In genomic region chr6:93411077-93411452, GRCm38 (mm10) we compare ENCODE assay signal across 17 mouse cellular contexts.
A peak's percentile ranks its signal among the peaks of the same experiment; 100 is the strongest.
DNase-seq lines count a peak whose midpoint lies in the region; ATAC-seq and TF ChIP-seq lines count a peak whose summit lies in the region.
"Had no signal": no experiment of that assay in that cellular context is flagged by ENCODE, and none has a peak within 500 bp of the region (broad histone marks: within the 10 kb centered on the region; RNA-seq: fewer than 3 reads in every experiment).

No protein-coding gene starts in this region.

- no peak overlapping the region for H3K27ac ChIP-seq in heart, adult 2 months
- H3K27ac ChIP-seq in kidney, postnatal 0 days = no peak overlapping the region
- no peak overlapping the region for H3K27ac ChIP-seq in kidney, embryonic 16.5 days (ENCODE audit: low read length)
- H3K27ac ChIP-seq in lung, postnatal 0 days (ENCODE audit: low read length) = no peak overlapping the region
- H3K27ac ChIP-seq in stomach, postnatal 0 days (replicated peaks) = no peak overlapping the region
- H3K27ac ChIP-seq: embryonic facial prominence, embryonic 10.5 days; heart, embryonic 15.5 days had no signal

- H3K36me3 ChIP-seq in heart, adult 2 months (ENCODE audit: control insufficient read depth, insufficient read depth, low read length) = no peaks in the 10 kb centered on the region
- no peaks in the 10 kb centered on the region for H3K36me3 ChIP-seq in kidney, postnatal 0 days (ENCODE audit: insufficient read depth, low read length)
- H3K36me3 ChIP-seq in kidney, embryonic 16.5 days (ENCODE audit: insufficient read depth, low read length) = no peaks in the 10 kb centered on the region
- no peaks in the 10 kb centered on the region for H3K36me3 ChIP-seq in lung, postnatal 0 days (ENCODE audit: insufficient read depth, low read length)
- H3K36me3 ChIP-seq in stomach, postnatal 0 days (ENCODE audit: control insufficient read depth, insufficient read depth, low read length) = no peaks in the 10 kb centered on the region
- H3K36me3 ChIP-seq: embryonic facial prominence, embryonic 10.5 days; heart, embryonic 15.5 days had no signal

- 0 out of 2 replicates have a peak, but pooled peaks have one; percentile 6 for TF ChIP-seq CTCF in heart, adult 2 months (IDR thresholded peaks at IDR 0.05)
- TF ChIP-seq CTCF in kidney, postnatal 0 days (IDR thresholded peaks at IDR 0.05; ENCODE audit: low read depth) = peak; percentile 49; the same call in 1 of the 2 replicates
- TF ChIP-seq CTCF in lung, postnatal 0 days (IDR thresholded peaks at IDR 0.05) = peak; percentile 43
- TF ChIP-seq CTCF in stomach, postnatal 0 days (IDR thresholded peaks at IDR 0.05; ENCODE audit: low read depth) = peak; percentile 35

- no peak overlapping the region for H3K4me3 ChIP-seq in heart, adult 2 months
- H3K4me3 ChIP-seq in kidney, postnatal 0 days (replicated peaks; ENCODE audit: low read depth, low read length) = no peak overlapping the region
- no peak overlapping the region for H3K4me3 ChIP-seq in kidney, embryonic 16.5 days (ENCODE audit: low read length)
- H3K4me3 ChIP-seq in lung, postnatal 0 days (ENCODE audit: low read depth, low read length) = no peak overlapping the region
- H3K4me3 ChIP-seq in stomach, postnatal 0 days (ENCODE audit: low read depth, low read length) = no peak overlapping the region
- H3K4me3 ChIP-seq: embryonic facial prominence, embryonic 10.5 days; heart, embryonic 15.5 days had no signal

- no peaks in the 10 kb centered on the region for H3K27me3 ChIP-seq in heart, adult 2 months (ENCODE audit: control insufficient read depth, insufficient read depth, low read length)
- H3K27me3 ChIP-seq in kidney, postnatal 0 days (ENCODE audit: insufficient read depth, low read length) = no peaks in the 10 kb centered on the region
- no peaks in the 10 kb centered on the region for H3K27me3 ChIP-seq in kidney, embryonic 16.5 days (ENCODE audit: insufficient read depth, low read length)
- H3K27me3 ChIP-seq in lung, postnatal 0 days (replicated peaks; ENCODE audit: insufficient read depth, low read length) = no peaks in the 10 kb centered on the region
- H3K27me3 ChIP-seq in stomach, postnatal 0 days (ENCODE audit: control insufficient read depth, insufficient read depth, low read length) = no peaks in the 10 kb centered on the region
- H3K27me3 ChIP-seq: heart, embryonic 15.5 days had no signal

- H3K4me2 ChIP-seq in kidney, postnatal 0 days (ENCODE audit: low read length) = no peak overlapping the region
- H3K4me2 ChIP-seq in kidney, embryonic 16.5 days (replicated peaks; ENCODE audit: low read depth, low read length) = no peak overlapping the region
- H3K4me2 ChIP-seq in lung, postnatal 0 days (replicated peaks; ENCODE audit: low read depth, low read length) = no peak overlapping the region
- no peak overlapping the region for H3K4me2 ChIP-seq in stomach, postnatal 0 days (replicated peaks; ENCODE audit: low read depth)
- H3K4me2 ChIP-seq: heart, embryonic 15.5 days; hindbrain, embryonic 14.5 days had no signal

- no peaks in the 10 kb centered on the region for H3K4me1 ChIP-seq in heart, adult 2 months (ENCODE audit: control insufficient read depth, insufficient read depth, low read length)
- H3K4me1 ChIP-seq in kidney, postnatal 0 days (replicated peaks; ENCODE audit: insufficient read depth, low read length) = no peaks in the 10 kb centered on the region; the same call in 1 of the 2 replicates
- peaks cover 6% of the 10 kb centered on the region for H3K4me1 ChIP-seq in kidney, embryonic 16.5 days (ENCODE audit: insufficient read depth, low read length)
- no peaks in the 10 kb centered on the region for H3K4me1 ChIP-seq in lung, postnatal 0 days (ENCODE audit: insufficient read depth, low read depth, low read length)
- no peaks in the 10 kb centered on the region for H3K4me1 ChIP-seq in stomach, postnatal 0 days (replicated peaks; ENCODE audit: control insufficient read depth, insufficient read depth)
- H3K4me1 ChIP-seq: heart, embryonic 15.5 days had no signal

- ATAC-seq in kidney, postnatal 0 days (replicated peaks; ENCODE audit: low FRiP score, low read depth) = no peak
- no peak; the same call in 1 of the 2 replicates for ATAC-seq in kidney, embryonic 16.5 days (ENCODE audit: low FRiP score, low TSS enrichment)
- ATAC-seq in lung, postnatal 0 days = no peak
- no peak for ATAC-seq in stomach, postnatal 0 days (ENCODE audit: low FRiP score, low TSS enrichment)
- ATAC-seq: liver, postnatal 0 days had no signal

- TF ChIP-seq POLR2A in heart, adult 2 months (IDR thresholded peaks at IDR 0.05; ENCODE audit: insufficient read depth, low read depth, low read length) = no peak

- no peak for DNase-seq in heart, adult 2 months
- DNase-seq in heart, adult 8-10 months (ENCODE audit: low spot score) = no peak
- peak; percentile 27 for DNase-seq in kidney, postnatal 0 days (ENCODE audit: low spot score)
- peak; percentile 8 for DNase-seq in lung, postnatal 0 days (ENCODE audit: low spot score)
- DNase-seq in lung, postnatal 36 days = no peak
- no peak for DNase-seq in stomach, postnatal 0 days (ENCODE audit: low spot score)
- DNase-seq in thymus, postnatal 36 days = no peak
- DNase-seq: B cell, adult 2 months; cerebellum, adult 11-12 months; cerebellum, postnatal 14 days; liver, postnatal 0 days; retina, postnatal 1 day; right cerebral cortex, postnatal 4 days had no signal

- intact Hi-C loops in heart, adult 2 months (cut with DNase I) = no loop called here

- H3K9ac ChIP-seq in heart, adult 2 months (ENCODE audit: low read depth, low read length) = no peak overlapping the region
- H3K9ac ChIP-seq in kidney, postnatal 0 days (ENCODE audit: low read depth, low read length) = no peak overlapping the region
- H3K9ac ChIP-seq in kidney, embryonic 16.5 days (replicated peaks; ENCODE audit: low read length) = no peak overlapping the region
- no peak overlapping the region for H3K9ac ChIP-seq in lung, postnatal 0 days (replicated peaks; ENCODE audit: low read depth)
- H3K9ac ChIP-seq in stomach, postnatal 0 days (ENCODE audit: low read length) = no peak overlapping the region
- H3K9ac ChIP-seq: heart, embryonic 15.5 days; hindbrain, embryonic 14.5 days; liver, postnatal 0 days had no signal

- H3K9me3 ChIP-seq in kidney, postnatal 0 days (replicated peaks; ENCODE audit: low read length) = no peaks in the 10 kb centered on the region
- no peaks in the 10 kb centered on the region for H3K9me3 ChIP-seq in kidney, embryonic 16.5 days (ENCODE audit: low read length)
- H3K9me3 ChIP-seq in lung, postnatal 0 days (ENCODE audit: low read length) = no peaks in the 10 kb centered on the region
- H3K9me3 ChIP-seq in stomach, postnatal 0 days (ENCODE audit: control insufficient read depth, low read length) = no peaks in the 10 kb centered on the region
- H3K9me3 ChIP-seq: embryonic facial prominence, embryonic 10.5 days; heart, embryonic 15.5 days had no signal

- H3K79me2 ChIP-seq in heart, adult 2 months (replicated peaks; ENCODE audit: control insufficient read depth, insufficient read depth, low read length) = no peaks in the 10 kb centered on the region

- TF ChIP-seq EP300 in heart, adult 2 months (IDR thresholded peaks at IDR 0.05; ENCODE audit: insufficient read depth, low read depth, low read length) = no peak
- no peak for TF ChIP-seq EP300 in lung, postnatal 0 days (IDR thresholded peaks at IDR 0.05)
- no peak for TF ChIP-seq EP300 in stomach, postnatal 0 days (optimal IDR thresholded peaks at IDR 0.05)

- 87% methylated on average over 3 of the region's 3 CpGs for WGBS in heart, adult 2 months
- WGBS in kidney, postnatal 0 days = 24% methylated on average over 3 of the region's 3 CpGs
- 13% methylated on average over 3 of the region's 3 CpGs for WGBS in kidney, embryonic 16.5 days
- WGBS in lung, postnatal 0 days = 38% methylated on average over 3 of the region's 3 CpGs
- WGBS in stomach, postnatal 0 days = 45% methylated on average over 3 of the region's 3 CpGs

Comparison
In these comparisons a context has a peak if more than half of its experiments do, and no peak if none do; other contexts are left out.
1. DNase-seq: peak in kidney, postnatal 0 days (single experiment) and lung, postnatal 0 days (single experiment); none in heart, adult 2 months (0 of 2), heart, adult 8-10 months (single experiment), lung, postnatal 36 days (single experiment), stomach, postnatal 0 days (single experiment) and thymus, postnatal 36 days (0 of 2).
2. Peak in every context shown above with its lines, with median percentiles within 50 percentile points of each other: CTCF ChIP-seq.